Mouse (Mus musculus): Measurements from ENCODE around the gene Uchl4.
A peak's percentile ranks its signal among the peaks of the same experiment; 100 is the strongest.

Gene Uchl4

GRCm38 (mm10) chr9:64273757-64274156 lies 38.8 kb downstream of the Uchl4 start:
- no peak for DNase-seq (ENCODE audit: low spot score in 2 of 2)

- no peak for DNase-seq (ENCODE audit: low spot score in 2 of 2)
These were observed 39.3 kb downstream of the Uchl4 start for GRCm38 (mm10) chr9:64274291-64274690.

GRCm38 (mm10) chr9:64274919-64275318 lies 39.9 kb downstream of the Uchl4 start:
- DNase-seq (ENCODE audit: low spot score in 2 of 2), result peak in 1 of 2 experiments; percentile 56

GRCm38 (mm10) chr9:64277706-64278105 lies 42.7 kb downstream of the Uchl4 start:
- DNase-seq (ENCODE audit: low spot score in 2 of 2), result peak; percentile 77 to 88

GRCm38 (mm10) chr9:64278665-64279310 lies 43.8 kb downstream of the Uchl4 start:
- peak in 1 of 2 experiments; percentile 26 for DNase-seq (ENCODE audit: low spot score in 2 of 2)

GRCm38 (mm10) chr9:64281105-64281780 lies 46.2 kb downstream of the Uchl4 start, which contains the start of gene Tipin:
Tipin (plus strand) TSS chr9:64281581.
- DNase-seq (ENCODE audit: low spot score in 2 of 2), result peak; percentile 97

- no peak for DNase-seq (ENCODE audit: low spot score in 2 of 2)
These were observed 46.8 kb downstream of the Uchl4 start for GRCm38 (mm10) chr9:64281781-64282178.

GRCm38 (mm10) chr9:64282404-64282987 lies 47.5 kb downstream of the Uchl4 start:
- DNase-seq (ENCODE audit: low spot score in 2 of 2), result no peak
